Mouse (Mus musculus) midbrain, embryonic 15.5 days (tissue): ENCODE results near the gene Gm21188. TPM values are rescaled to one million over a fixed set of nuclear protein-coding genes. Genes with fewer than 3 reads are reported as not detected.
"Not testable (repeated sequence)": the region's sequence is repeated elsewhere in the genome, so short reads cannot be mapped to it uniquely, and the experiment has no call there.

Source experiments
- ATAC-seq: fragments of 200-750 bp; cut with Nextera tagmentation; replicated peaks from 2 replicates; pipeline ENCODE4 v1.8.0; 2017; ENCODE audit warnings: moderate TSS enrichment
- H3K27ac ChIP-seq: fragments of 300-500 bp; sonication (generic); 2 replicates; pipeline ENCODE4 v1.5.1; 2015; ENCODE audit warnings: mild to moderate bottlenecking, inconsistent platforms
- H3K27me3 ChIP-seq: fragments of 300-500 bp; sonication (generic); replicated peaks from 2 replicates; pipeline ENCODE4 v1.6.1; 2015; ENCODE audit warnings: inconsistent platforms
- H3K36me3 ChIP-seq: fragments of 300-500 bp; sonication (generic); replicated peaks from 2 replicates; pipeline ENCODE4 v1.6.1; 2015; ENCODE audit warnings: inconsistent platforms
- H3K4me1 ChIP-seq: fragments of 300-500 bp; sonication (generic); 2 replicates; pipeline ENCODE4 v1.6.1; 2015; ENCODE audit warnings: inconsistent platforms
- H3K4me2 ChIP-seq: fragments of 300-500 bp; sonication (generic); 2 replicates; pipeline ENCODE4 v1.6.1; 2015; ENCODE audit warnings: inconsistent platforms, mild to moderate bottlenecking, moderate library complexity
- H3K4me3 ChIP-seq: fragments of 300-500 bp; sonication (generic); 2 replicates; pipeline ENCODE4 v1.5.1; 2015; ENCODE audit warnings: mild to moderate bottlenecking, inconsistent platforms
- H3K9ac ChIP-seq: fragments of 300-500 bp; sonication (generic); 2 replicates; pipeline ENCODE4 v1.6.1; 2015; ENCODE audit warnings: mild to moderate bottlenecking, inconsistent platforms
- H3K9me3 ChIP-seq: fragments of 300-500 bp; sonication (generic); 2 replicates; pipeline ENCODE4 v1.6.1; 2016; ENCODE audit warnings: inconsistent platforms
- WGBS: fragments of 180-500 bp; shearing (Covaris S2); methylation state at CpG from one replicate; pipeline ENCODE4 v1.1.7; 2015; ENCODE audit warnings: mixed read lengths; 5-methylcytosine and 5-hydroxymethylcytosine counted together
- polyA plus RNA-seq: library from polyadenylated mRNA; unstranded; fragments of >200 nt; fragmentation: Nextera tagmentation; extraction: Ambion mirVana; gene quantifications from 2 replicates; pipeline ENCODE4 v1.2.1, GENCODE M21; 2015

Gene Gm21188
- polyA plus RNA-seq, 1 experiment from 2014 or later: not detected

DNA sequence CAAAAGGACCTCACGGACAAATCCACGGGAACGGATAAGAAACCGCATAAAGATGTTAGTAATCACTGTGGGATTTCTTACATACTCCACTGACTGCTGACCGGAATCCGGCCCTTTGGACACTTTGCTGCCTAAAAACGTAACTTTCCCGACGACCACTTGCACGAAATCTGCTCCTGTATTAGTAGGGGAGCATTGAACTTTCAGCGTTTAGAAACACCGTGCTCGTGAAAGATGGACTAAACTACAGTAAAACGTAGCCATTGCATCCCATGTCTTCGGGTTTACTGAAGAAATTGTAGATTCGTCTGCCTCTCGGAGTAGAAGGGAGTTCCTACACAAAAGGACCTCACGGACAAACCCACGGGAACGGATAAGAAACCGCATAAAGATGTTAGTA is 27.0 kb downstream of the Gm21188 start:
- 1% methylated on average over 21 of the region's 21 CpGs for WGBS
- H3K27ac ChIP-seq, H3K36me3 ChIP-seq, H3K4me3 ChIP-seq, H3K9me3 ChIP-seq, H3K4me1 ChIP-seq, ATAC-seq, H3K9ac ChIP-seq, H3K4me2 ChIP-seq: not testable (repeated sequence)
- peaks cover 16% of the 10 kb centered on the region for H3K27me3 ChIP-seq

DNA sequence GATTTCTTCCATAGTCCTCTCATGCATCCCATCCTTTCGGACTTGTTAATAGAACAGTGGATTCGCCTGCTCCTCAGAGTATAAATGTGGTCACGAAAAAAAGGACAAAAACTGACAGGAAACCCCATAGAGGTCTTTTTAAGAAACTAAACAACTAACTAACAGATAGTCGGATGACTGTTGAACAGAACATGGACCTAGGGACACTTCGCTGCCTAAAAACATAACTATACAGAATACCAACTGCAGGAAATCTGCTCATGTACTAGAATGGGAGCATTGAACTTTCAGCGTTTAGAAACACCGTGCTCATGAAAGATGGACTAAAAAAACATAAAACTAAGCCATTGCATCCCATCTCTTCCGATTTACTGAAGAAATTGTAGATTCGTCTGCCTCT is 27.4 kb downstream of the Gm21188 start:
- not testable (repeated sequence) for H3K4me3 ChIP-seq, H3K4me1 ChIP-seq, H3K9me3 ChIP-seq, H3K9ac ChIP-seq, H3K27ac ChIP-seq, H3K36me3 ChIP-seq, H3K4me2 ChIP-seq, ATAC-seq
- 5% methylated on average over 9 of the region's 9 CpGs for WGBS
- peaks cover 16% of the 10 kb centered on the region for H3K27me3 ChIP-seq

DNA sequence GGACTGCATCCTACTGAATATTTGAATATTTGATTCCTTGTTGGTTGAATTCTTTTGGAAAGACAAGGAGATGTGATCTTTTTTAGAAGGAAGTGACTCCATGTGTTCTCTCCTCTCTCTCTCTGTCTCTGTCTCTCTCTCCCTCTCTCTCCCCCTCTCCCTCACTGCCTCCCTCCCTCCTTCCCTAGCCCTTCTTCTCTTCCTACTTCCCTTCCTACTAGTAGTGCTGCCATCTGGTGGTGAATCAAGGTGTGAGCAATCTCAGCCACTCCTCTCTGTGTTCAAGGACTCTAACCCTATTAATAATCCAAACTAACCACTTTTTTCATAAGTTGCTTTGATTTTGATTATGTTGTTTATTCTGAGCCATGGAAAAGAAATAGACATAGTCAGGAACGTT is 30.5 kb downstream of the Gm21188 start:
- H3K27ac ChIP-seq, H3K9me3 ChIP-seq, ATAC-seq, H3K4me1 ChIP-seq, H3K36me3 ChIP-seq, H3K9ac ChIP-seq, H3K4me2 ChIP-seq, H3K4me3 ChIP-seq: not testable (repeated sequence)
- H3K27me3 ChIP-seq: peaks cover 16% of the 10 kb centered on the region
- no CpG with 5 or more reads among the region's 1 CpGs for WGBS

DNA sequence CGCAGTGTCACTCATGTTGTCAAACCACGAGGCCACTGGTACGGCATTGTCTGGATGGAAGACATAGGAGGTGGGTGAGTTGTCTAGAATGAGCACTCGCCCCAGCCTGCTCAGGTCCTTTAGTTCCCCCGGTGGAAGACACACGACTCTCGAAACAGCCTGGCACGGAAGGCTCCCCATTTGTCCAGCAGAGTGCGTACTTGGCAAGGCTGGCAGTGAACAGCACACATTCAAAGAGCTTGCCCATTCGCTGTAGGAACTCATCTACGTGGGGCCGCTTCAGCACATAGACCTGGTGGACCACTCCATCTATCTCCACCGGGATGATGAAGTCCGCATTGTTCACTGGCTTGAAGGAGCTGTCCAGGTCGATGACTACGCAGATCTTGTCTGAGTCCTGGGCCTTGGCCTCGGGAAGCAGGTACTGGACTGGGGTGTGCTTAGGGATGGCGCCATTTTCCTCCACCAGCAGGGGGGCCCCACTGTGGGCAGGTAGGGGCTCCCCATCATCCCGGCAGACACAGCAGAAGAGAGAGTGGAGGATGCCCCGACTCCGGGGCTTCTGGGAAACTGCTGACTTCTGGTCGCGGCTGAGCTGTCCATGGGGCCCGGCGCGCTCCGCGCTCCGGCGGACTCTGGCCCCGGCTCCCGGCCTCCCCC is 36.5 kb downstream of the Gm21188 start:
- H3K36me3 ChIP-seq, H3K27ac ChIP-seq, H3K9me3 ChIP-seq, H3K4me3 ChIP-seq, H3K4me2 ChIP-seq, H3K9ac ChIP-seq, H3K4me1 ChIP-seq, H3K27me3 ChIP-seq: not testable (repeated sequence)
- 0 out of 2 replicates have a peak, but pooled peaks have one; percentile 37 for ATAC-seq
- WGBS: under 1% methylated on average over 8 of the region's 32 CpGs

DNA sequence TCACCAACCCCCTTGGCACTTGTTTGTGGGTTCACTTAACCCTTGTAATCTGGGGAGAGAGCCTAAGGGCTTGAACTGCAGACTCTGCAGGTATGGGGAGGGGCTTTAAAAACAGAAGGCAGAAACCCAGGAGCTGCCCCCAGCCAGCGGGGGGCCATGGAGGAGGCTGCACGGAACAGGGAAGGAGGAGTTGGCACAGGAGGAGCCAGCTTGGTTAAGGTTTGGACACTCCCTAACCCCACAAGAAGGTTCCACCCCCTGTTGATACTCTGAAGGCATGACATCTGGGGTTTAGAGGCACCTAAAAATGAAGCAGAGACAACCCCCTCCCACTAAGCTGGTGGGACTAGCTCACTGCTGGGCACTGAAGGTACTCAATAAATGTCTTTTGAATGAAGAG is 38.0 kb downstream of the Gm21188 start:
- no CpG with 5 or more reads among the region's 2 CpGs for WGBS

DNA sequence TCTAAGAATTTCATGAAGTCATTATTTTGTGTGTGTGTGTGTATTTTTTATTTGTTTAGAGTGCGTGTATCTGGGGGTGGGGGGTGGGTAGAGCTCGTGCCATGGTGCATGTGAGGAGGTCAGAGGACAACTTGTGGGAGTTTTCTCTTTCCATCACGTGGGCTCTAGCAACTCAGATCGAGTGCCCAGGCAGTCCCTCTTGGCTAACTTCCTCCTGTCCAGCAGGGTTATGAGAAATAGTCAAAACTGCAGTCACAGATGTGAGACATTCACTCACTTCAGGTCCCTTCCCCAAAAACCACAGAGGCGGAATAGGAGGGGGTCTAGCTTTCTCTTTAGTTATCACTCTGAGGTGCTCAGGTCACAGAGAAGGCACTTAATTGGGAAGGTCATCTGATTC is 38.5 kb downstream of the Gm21188 start:
- not testable (repeated sequence) for H3K27ac ChIP-seq, H3K4me1 ChIP-seq, H3K36me3 ChIP-seq, ATAC-seq, H3K4me3 ChIP-seq, H3K9ac ChIP-seq, H3K27me3 ChIP-seq, H3K9me3 ChIP-seq, H3K4me2 ChIP-seq
- no CpG with 5 or more reads among the region's 5 CpGs for WGBS

More for the DNA sequence above, 38.0 kb downstream of the Gm21188 start:
- not testable (repeated sequence) for H3K4me3 ChIP-seq, ATAC-seq, H3K9ac ChIP-seq, H3K4me1 ChIP-seq, H3K27me3 ChIP-seq, H3K4me2 ChIP-seq, H3K27ac ChIP-seq, H3K36me3 ChIP-seq, H3K9me3 ChIP-seq

DNA sequence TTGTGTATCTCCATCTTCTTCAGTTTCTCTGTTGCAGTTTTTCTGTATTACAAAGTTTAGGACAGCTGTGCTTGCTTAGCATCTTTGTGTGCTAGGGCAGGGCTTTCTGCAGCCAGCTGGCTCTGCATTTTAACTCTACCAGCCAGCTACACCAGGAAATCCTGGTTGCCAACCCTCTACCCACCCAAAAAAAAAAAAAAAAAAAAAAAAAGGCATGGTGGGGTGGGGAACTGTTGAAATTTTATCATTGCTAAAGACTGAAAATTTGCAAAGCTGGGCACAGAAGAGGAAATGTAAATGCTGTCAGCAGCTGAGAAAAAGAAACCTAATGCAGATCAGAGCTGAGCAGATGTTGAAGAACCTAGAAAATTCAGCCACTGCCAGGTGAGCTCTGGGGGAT is 41.9 kb downstream of the Gm21188 start:
- not testable (repeated sequence) for ATAC-seq, H3K27me3 ChIP-seq, H3K4me2 ChIP-seq, H3K36me3 ChIP-seq, H3K9ac ChIP-seq, H3K27ac ChIP-seq, H3K9me3 ChIP-seq, H3K4me1 ChIP-seq, H3K4me3 ChIP-seq

DNA sequence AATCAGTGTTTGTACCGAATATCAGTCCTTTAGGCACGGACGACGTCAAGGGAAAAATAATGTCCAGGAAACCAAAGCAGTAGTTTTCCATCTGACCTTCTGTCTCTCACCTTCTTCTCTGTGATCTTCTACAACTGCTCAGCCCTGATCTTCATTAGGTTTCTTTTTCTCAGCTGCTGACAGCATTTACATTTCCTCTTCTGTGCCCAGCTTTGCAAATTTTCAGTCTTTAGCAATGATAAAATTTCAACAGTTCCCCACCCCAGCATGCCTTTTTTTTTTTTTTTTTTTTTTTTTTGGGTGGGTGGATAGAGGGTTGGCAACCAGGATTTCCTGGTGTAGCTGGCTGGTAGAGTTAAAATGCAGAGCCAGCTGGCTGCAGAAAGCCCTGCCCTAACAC is 52.8 kb downstream of the Gm21188 start:
- not testable (repeated sequence) for H3K4me1 ChIP-seq, H3K9ac ChIP-seq, H3K27ac ChIP-seq, H3K9me3 ChIP-seq, H3K27me3 ChIP-seq, H3K4me3 ChIP-seq, ATAC-seq, H3K36me3 ChIP-seq, H3K4me2 ChIP-seq
- no CpG with 5 or more reads among the region's 4 CpGs for WGBS

DNA sequence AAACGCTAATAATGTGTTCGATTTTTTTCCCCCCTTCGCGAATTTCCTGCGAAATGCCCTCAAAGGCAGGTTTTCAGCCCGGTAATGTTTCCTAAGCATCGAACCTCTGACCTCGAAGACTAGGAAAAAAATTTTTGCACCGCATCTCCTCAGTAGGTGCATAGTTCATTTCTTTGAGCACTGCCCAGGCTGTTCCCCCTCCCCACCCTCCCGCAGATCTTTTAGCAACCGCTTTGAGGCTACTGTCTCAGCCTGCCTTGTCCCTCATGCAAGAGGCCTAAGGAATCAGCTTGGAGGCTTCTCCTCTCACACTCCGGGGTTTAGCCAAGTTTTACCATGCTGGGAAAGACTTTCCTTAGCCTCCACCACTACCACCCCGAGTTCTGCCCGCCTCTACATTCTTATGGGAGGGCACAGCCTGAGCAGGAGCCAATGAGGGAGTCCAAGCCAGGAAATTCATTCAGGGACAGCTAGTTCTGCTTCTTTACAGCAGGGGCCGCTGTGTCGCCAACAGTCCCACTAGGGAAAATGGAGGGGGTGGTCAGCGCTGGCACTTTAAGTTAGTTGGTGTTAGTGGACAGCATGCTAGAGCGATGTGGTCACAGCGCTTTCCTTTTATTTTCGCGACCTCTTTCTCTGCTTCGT is 53.4 kb downstream of the Gm21188 start:
- not testable (repeated sequence) for H3K4me3 ChIP-seq, H3K27me3 ChIP-seq, H3K4me1 ChIP-seq, H3K9me3 ChIP-seq, H3K27ac ChIP-seq, H3K36me3 ChIP-seq, H3K9ac ChIP-seq, H3K4me2 ChIP-seq
- WGBS: no CpG with 5 or more reads among the region's 22 CpGs
- peak; percentile 78; the same call in 1 of the 2 replicates for ATAC-seq

DNA sequence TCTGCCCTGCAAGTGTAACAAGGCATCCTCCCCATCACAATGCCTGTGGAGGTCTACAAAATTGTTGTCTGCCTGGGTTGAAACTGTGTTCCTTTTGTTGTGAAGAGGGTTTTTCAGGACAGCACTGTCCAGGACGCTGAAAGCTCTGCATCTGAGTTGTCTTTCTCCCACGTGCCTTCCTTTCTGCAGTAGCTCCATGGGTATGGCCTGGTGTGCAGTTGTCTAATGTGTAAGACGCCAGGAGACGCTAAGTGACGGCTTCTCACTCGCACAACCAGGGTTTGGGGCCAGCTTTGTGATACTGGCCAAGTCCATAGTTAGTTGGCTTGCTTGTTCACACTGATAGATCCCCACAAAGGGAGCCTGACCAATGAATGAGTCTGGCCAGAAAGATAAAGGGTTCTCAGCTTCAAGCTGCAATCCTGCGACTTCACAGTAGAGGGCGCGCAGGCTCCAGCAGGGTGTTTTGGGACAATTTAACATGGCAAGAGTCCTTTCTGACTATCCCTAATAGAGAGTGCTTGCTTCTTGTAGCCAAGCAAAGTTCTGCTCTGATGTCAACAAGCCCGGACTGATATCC is 60.0 kb downstream of the Gm21188 start:
- not testable (repeated sequence) for H3K27ac ChIP-seq, H3K9ac ChIP-seq, H3K4me1 ChIP-seq, ATAC-seq, H3K9me3 ChIP-seq, H3K4me2 ChIP-seq, H3K4me3 ChIP-seq, H3K27me3 ChIP-seq, H3K36me3 ChIP-seq
- WGBS: no CpG with 5 or more reads among the region's 10 CpGs

DNA sequence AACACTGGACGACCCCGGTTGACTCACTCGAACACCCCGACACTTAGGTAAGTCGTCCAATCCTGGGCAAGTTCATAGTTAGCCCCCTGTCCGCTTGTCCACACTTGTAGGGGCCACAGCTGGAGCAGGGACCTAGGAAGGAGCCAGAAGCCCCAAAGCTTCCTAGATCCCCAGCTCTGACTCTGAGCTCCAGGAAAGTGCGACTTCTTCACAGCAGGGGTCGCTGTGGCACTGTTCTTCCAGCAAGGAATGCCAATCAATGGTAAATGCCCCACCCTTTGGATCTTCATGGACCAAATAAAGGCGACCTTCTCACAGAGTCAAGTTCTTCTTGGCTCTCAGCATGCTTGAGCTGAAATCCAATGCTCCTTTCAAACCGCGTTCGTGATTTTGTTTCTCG is 60.7 kb downstream of the Gm21188 start:
- H3K4me3 ChIP-seq, H3K36me3 ChIP-seq, H3K27me3 ChIP-seq, H3K27ac ChIP-seq, H3K4me1 ChIP-seq, H3K9ac ChIP-seq, H3K9me3 ChIP-seq, H3K4me2 ChIP-seq: not testable (repeated sequence)
- WGBS: no CpG with 5 or more reads among the region's 13 CpGs
- peak; percentile 58; the same call in 1 of the 2 replicates for ATAC-seq
